Mouse (Mus musculus) ZHBTc4 (cell line): ENCODE results near the gene Add2.
A peak's percentile ranks its signal among the peaks of the same experiment; 100 is the strongest.

Source experiments
- DNase-seq: peaks from one replicate; pipeline ENCODE4 v3.0.0-alpha.2; 2011; ENCODE audit warnings: low read depth, low spot score

Add2 gene

GRCm38 (mm10) chr6:86048509-86048908 is 20.0 kb downstream of the Add2 start:
- no peak for DNase-seq

- no peak for DNase-seq
Measured at GRCm38 (mm10) chr6:86050586-86051268, 22.2 kb downstream of the Add2 start.

GRCm38 (mm10) chr6:86052032-86052459 is 23.6 kb downstream of the Add2 start:
- no peak for DNase-seq

GRCm38 (mm10) chr6:86052556-86052955 is 24.1 kb downstream of the Add2 start:
- no peak for DNase-seq

GRCm38 (mm10) chr6:86053099-86053498 is 24.6 kb downstream of the Add2 start:
- no peak for DNase-seq

- DNase-seq = no peak
Measured at GRCm38 (mm10) chr6:86053594-86053993, 25.1 kb downstream of the Add2 start.

GRCm38 (mm10) chr6:86058475-86058874 is 30.0 kb downstream of the Add2 start:
- no peak for DNase-seq

- DNase-seq = no peak
Measured at GRCm38 (mm10) chr6:86059151-86059853, 30.8 kb downstream of the Add2 start.

- DNase-seq = no peak
Measured at GRCm38 (mm10) chr6:86060170-86060569, 31.7 kb downstream of the Add2 start.

- DNase-seq = no peak
Measured at GRCm38 (mm10) chr6:86062226-86062625, 33.7 kb downstream of the Add2 start.

- no peak for DNase-seq
Measured at GRCm38 (mm10) chr6:86062684-86063083, 34.2 kb downstream of the Add2 start.

GRCm38 (mm10) chr6:86064318-86065016 is 36.0 kb downstream of the Add2 start:
- peak; percentile 14 for DNase-seq

- DNase-seq = no peak
Measured at GRCm38 (mm10) chr6:86066727-86067126, 38.2 kb downstream of the Add2 start.

GRCm38 (mm10) chr6:86067145-86067544 is 38.7 kb downstream of the Add2 start:
- no peak for DNase-seq

GRCm38 (mm10) chr6:86069009-86069408 is 40.5 kb downstream of the Add2 start:
- DNase-seq = no peak

- DNase-seq = no peak
Measured at GRCm38 (mm10) chr6:86069856-86070255, 41.4 kb downstream of the Add2 start.

GRCm38 (mm10) chr6:86070277-86070676 is 41.8 kb downstream of the Add2 start:
- no peak for DNase-seq

- DNase-seq = no peak
Measured at GRCm38 (mm10) chr6:86073882-86074281, 45.4 kb downstream of the Add2 start.

GRCm38 (mm10) chr6:86074538-86075204 is 46.2 kb downstream of the Add2 start:
- no peak for DNase-seq

- no peak for DNase-seq
Measured at GRCm38 (mm10) chr6:86076525-86076924, 48.0 kb downstream of the Add2 start.

- no peak for DNase-seq
Measured at GRCm38 (mm10) chr6:86077880-86078279, 49.4 kb downstream of the Add2 start.
